Mouse (Mus musculus) macrophage (primary cell): ENCODE data around the gene Ccn1. TPM values are rescaled to one million over a fixed set of nuclear protein-coding genes. Genes with fewer than 3 reads are reported as not detected.

Experiments used
- H3K27ac ChIP-seq: fragments of 350-480 bp; formaldehyde crosslinking; 2 replicates; pipeline ENCODE4 v1.9.0; 2021
- H3K36me3 ChIP-seq: fragments of 350-480 bp; formaldehyde crosslinking; 2 replicates; pipeline ENCODE4 v1.9.0; 2021; ENCODE audit errors: inconsistent target
- H3K4me3 ChIP-seq: fragments of 350-480 bp; formaldehyde crosslinking; 2 replicates; pipeline ENCODE4 v1.9.0; 2021; ENCODE audit errors: inconsistent target
- H3K79me2 ChIP-seq: fragments of 350-480 bp; formaldehyde crosslinking; 2 replicates; pipeline ENCODE4 v1.9.0; 2021; ENCODE audit errors: inconsistent target
- WGBS: methylation state at CpG from one replicate; pipeline ENCODE4 v1.1.7; 2026; ENCODE audit warnings: inconsistent platforms; ENCODE audit not compliant: missing documents; 5-methylcytosine and 5-hydroxymethylcytosine counted together
- polyA plus RNA-seq: library from polyadenylated mRNA; stranded (reverse); fragments of 250-400 nt; gene quantifications from 3 replicates; pipeline ENCODE4 v1.2.4, GENCODE M21; 2018; ENCODE audit warnings: inconsistent platforms

Gene Ccn1
- polyA plus RNA-seq, 1 experiment from 2014 or later, result 0.29 TPM

DNA sequence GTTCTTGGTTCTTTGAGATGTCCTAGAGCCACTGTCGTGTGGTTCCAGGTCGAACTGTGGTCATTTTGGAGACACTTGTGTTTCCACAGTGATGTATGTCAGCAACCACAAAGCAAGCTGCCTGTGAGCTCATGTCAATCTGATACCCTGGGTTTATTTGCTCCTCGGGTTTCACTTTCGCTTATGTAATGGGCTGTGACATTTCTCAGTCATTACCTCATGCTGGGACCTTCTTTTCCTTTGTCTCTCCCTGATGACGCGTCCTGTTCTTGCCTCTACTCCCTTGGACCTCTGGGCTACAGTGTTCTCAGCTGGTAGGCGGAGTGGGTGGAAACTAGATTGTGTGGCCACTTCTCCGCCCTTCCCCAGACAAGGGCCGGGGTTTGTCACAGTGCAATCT lies 31.5 kb downstream of the Ccn1 start:
- Histone ChIP-seq H3K27ac (no peak overlapping the region), H3K36me3 (no peaks in the 10 kb centered on the region), H3K4me3 (no peak overlapping the region), H3K79me2 (no peaks in the 10 kb centered on the region)
- WGBS, result 54% methylated on average over 9 of the region's 9 CpGs

DNA sequence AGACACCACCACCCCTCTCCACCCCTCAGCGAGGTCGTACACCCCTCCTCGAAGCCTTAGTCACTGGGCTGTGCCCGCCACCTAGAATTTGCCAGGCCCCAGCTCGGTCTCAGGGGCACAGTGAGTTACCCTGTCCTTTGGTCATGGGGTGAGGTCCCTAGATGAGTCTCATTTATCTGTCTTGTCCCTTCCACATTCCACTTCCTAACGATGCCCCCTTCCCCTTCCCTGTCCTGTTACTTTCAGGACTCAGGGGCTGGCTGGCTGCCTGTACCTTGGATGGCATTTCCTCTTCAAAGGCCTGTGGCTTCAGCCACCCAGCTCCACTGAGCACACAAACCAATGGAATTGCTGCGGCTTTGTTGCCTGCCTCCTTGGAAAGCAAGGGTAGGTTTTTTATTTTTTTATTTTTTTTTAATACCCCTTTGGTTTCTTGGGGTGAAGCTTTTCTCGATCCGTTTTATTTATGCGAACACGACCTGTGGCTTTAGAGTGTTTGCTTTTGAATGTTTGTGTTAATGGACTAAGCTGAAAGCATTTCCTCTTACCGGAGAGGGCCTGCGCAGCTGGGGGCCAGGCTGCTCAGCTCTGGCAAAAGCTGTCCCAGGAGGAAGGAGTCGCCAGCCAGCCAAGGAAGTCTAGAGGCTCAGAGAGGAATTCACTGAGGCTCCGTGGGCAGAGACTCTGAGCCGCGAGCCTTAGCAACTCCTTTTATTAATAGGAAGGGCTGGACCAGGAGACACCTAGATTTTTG lies 35.2 kb downstream of the Ccn1 start:
- no peaks in the 10 kb centered on the region for H3K79me2 ChIP-seq
- WGBS, result 26% methylated on average over 17 of the region's 17 CpGs

GRCm38 (mm10) chr3:145613234-145613633 lies 36.5 kb downstream of the Ccn1 start:
- 97% methylated on average over 4 of the region's 4 CpGs for WGBS
- no peaks in the 10 kb centered on the region for H3K36me3 ChIP-seq
- no peak overlapping the region for H3K27ac ChIP-seq
- H3K79me2 ChIP-seq, result no peaks in the 10 kb centered on the region
- H3K4me3 ChIP-seq, result no peak overlapping the region

More for the DNA sequence above, 35.2 kb downstream of the Ccn1 start:
- no peaks in the 10 kb centered on the region for H3K36me3 ChIP-seq
- no peak overlapping the region for H3K27ac ChIP-seq
- H3K4me3 ChIP-seq, result no peak overlapping the region

DNA sequence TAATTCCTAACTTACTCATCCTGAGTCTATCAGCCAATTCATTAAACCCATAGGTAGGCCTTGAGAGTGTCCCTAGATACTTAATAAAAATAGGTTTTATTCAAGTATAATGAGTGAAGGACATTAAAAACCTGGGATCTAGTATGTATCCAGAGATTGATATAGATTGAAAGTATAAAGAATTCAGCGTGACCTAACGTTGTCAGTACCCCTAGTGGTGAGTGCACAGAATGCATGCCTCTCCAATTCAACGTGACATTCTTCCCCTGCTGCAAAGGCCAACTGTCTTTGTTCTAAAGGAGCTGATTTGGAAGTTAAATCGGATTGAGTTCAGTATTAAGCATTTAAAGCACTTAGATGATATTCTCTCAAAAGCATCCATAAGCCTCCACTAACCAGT lies 37.1 kb downstream of the Ccn1 start:
- Histone ChIP-seq H3K36me3 (no peaks in the 10 kb centered on the region), H3K4me3 (no peak overlapping the region), H3K79me2 (no peaks in the 10 kb centered on the region), H3K27ac (no peak overlapping the region)
- 19% methylated on average over 4 of the region's 4 CpGs for WGBS

DNA sequence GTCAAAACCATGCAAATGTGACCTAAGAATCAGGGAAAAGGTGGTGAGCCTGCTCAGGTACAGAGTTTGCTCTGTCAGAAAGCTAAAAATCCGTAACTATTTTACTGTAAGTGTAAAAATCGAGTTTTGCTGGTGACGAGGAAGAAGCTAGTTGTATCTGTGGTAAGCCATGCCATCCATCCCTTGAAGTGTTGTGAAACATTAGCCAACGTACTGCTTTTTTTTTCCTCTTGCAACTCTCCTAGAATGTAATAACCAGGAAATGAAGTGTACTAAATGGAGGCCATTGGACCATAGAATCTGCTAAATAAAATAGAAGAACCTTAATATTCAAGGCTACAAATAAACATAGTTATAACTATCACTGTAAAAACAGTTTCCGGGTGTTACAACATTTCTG lies 41.5 kb downstream of the Ccn1 start:
- Histone ChIP-seq H3K27ac (no peak overlapping the region), H3K79me2 (no peaks in the 10 kb centered on the region), H3K4me3 (no peak overlapping the region), H3K36me3 (peaks cover 19% of the 10 kb centered on the region; the same call in 1 of the 2 replicates)
- WGBS, result 57% methylated on average over 5 of the region's 5 CpGs

- Histone ChIP-seq H3K79me2 (no peaks in the 10 kb centered on the region), H3K4me3 (no peak overlapping the region), H3K27ac (no peak overlapping the region), H3K36me3 (peaks cover 33% of the 10 kb centered on the region; the same call in 1 of the 2 replicates)
- 98% methylated on average over 5 of the region's 5 CpGs for WGBS
Observed at GRCm38 (mm10) chr3:145605437-145606123, 44.2 kb downstream of the Ccn1 start.

DNA sequence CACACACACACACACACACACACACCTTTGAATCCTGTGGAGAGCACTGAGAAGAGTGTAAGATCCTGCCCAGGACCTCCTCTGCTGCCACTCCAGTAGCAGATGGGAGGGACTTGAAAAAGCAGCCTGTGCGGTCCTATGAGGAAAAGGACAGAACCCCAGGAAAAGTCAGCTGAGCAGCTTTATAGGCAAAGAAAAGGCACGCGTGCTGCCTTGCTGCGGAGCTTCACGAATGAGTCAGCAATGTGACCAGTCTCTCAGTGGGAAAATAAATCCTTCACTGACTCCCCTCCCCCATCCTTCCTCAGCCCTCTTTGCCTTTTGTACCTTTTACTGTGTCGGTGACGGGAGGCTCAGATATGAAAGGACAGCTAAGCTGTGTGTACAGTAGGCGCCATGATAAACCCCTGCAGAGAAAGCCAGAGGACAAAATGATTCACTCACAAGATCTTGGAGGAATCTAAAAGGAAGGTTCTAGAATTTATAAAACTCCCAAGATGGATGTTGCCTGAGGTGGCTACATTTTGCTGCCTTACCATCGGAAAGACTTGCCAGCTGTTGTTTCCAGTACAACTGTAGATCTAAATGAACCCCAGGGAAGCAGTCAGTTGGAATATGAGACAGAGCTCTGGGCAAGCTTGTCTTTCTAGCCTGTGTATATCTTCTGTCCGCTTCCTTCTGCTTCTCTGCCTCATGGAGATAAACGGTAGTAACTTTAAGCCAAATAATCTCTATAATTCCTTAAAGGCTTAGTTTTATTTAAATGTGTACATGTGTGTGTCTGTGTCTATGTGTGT lies 47.2 kb downstream of the Ccn1 start:
- 73% methylated on average over 11 of the region's 11 CpGs for WGBS
- H3K79me2 ChIP-seq, result no peaks in the 10 kb centered on the region
- H3K27ac ChIP-seq, result no peak overlapping the region
- peaks cover 48% of the 10 kb centered on the region; the same call in 1 of the 2 replicates for H3K36me3 ChIP-seq
- H3K4me3 ChIP-seq, result no peak overlapping the region

GRCm38 (mm10) chr3:145601345-145601744 lies 48.4 kb downstream of the Ccn1 start:
- 95% methylated on average over 6 of the region's 6 CpGs for WGBS
- Histone ChIP-seq H3K4me3 (no peak overlapping the region), H3K36me3 (peaks cover 48% of the 10 kb centered on the region; the same call in 1 of the 2 replicates), H3K79me2 (no peaks in the 10 kb centered on the region), H3K27ac (no peak overlapping the region)

DNA sequence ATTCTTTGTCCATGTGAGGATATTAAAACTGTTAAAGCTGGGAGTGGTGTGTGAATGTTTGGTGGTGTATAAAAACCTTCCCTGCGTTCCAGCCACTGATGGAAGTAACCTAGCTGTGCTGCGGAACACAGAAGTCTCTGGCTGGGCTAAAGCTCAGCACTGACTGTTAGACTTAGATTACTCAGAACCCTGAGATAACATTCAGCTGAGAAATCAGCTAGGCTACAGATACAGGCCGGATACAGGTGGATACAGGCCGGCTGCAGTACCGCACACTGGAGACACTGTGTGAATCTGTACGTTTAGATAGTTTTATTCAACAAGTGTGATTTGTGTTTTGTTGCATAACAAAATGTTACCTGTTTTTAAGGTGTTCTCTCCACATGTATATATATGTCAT lies 49.0 kb downstream of the Ccn1 start:
- Histone ChIP-seq H3K4me3 (no peak overlapping the region), H3K79me2 (no peaks in the 10 kb centered on the region), H3K36me3 (peaks cover 48% of the 10 kb centered on the region; the same call in 1 of the 2 replicates), H3K27ac (no peak overlapping the region)
- WGBS, result 94% methylated on average over 6 of the region's 6 CpGs

DNA sequence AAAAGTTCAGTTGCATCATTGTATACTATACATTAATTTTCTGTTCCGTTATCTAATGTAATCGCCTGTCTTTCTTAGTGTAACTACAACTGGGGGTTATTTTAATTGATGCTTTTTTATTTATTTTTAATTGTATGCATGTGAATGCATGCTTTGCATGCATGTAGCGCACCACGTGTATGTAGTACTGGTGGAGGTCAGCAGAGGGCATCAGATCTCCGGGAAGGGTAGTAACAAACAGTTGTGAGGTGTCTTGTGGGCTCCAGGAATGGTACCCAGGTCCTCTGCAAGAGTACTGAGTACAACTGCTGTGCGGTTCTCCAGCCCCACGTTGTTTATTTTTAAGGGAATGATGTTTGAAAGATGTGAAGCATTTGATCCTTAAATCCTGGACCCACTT lies 50.7 kb downstream of the Ccn1 start:
- no peak overlapping the region for H3K4me3 ChIP-seq
- H3K27ac ChIP-seq, result no peak overlapping the region
- WGBS, result 98% methylated on average over 7 of the region's 7 CpGs
- H3K79me2 ChIP-seq, result no peaks in the 10 kb centered on the region
- peaks cover 48% of the 10 kb centered on the region for H3K36me3 ChIP-seq

Other genes with a start within 250 kb of the Ccn1 start
- gene Znhit6, start 73.8 kb downstream of the Ccn1 start, polyA plus RNA-seq, result 7.6 to 20.9 TPM (median 10.3 TPM) in 3 replicates
- gene Ddah1, start 108.7 kb upstream of the Ccn1 start, polyA plus RNA-seq, result 0.12 to 0.20 TPM in 2 of 3 replicates, not detected in the other